Mouse (Mus musculus) heart, embryonic 12.5 days (tissue): ENCODE data around the gene Usp54. TPM values are rescaled to one million over a fixed set of nuclear protein-coding genes. Genes with fewer than 3 reads are reported as not detected.
A peak's percentile ranks its signal among the peaks of the same experiment; 100 is the strongest.

Experiments
- ATAC-seq: fragments of 200-750 bp; cut with Nextera tagmentation; 2 replicates; pipeline ENCODE4 v1.8.0; 2017; ENCODE audit warnings: moderate TSS enrichment, moderate library complexity; ENCODE audit not compliant: insufficient number of reproducible peaks, low FRiP score
- H3K27ac ChIP-seq: fragments of 300-500 bp; sonication (generic); 2 replicates; pipeline ENCODE4 v1.5.1; 2016; ENCODE audit warnings: mild to moderate bottlenecking, moderate library complexity; ENCODE audit not compliant: poor library complexity, severe bottlenecking
- H3K27me3 ChIP-seq: fragments of 300-500 bp; sonication (generic); replicated peaks from 2 replicates; pipeline ENCODE4 v1.6.1; 2016; ENCODE audit warnings: mild to moderate bottlenecking, moderate library complexity
- H3K36me3 ChIP-seq: fragments of 300-500 bp; sonication (generic); 2 replicates; pipeline ENCODE4 v1.6.1; 2016; ENCODE audit warnings: mild to moderate bottlenecking, moderate library complexity
- H3K4me1 ChIP-seq: fragments of 300-500 bp; sonication (generic); replicated peaks from 2 replicates; pipeline ENCODE4 v1.6.1; 2016; ENCODE audit warnings: mild to moderate bottlenecking
- H3K4me2 ChIP-seq: fragments of 300-500 bp; sonication (generic); 2 replicates; pipeline ENCODE4 v1.6.1; 2016; ENCODE audit warnings: mild to moderate bottlenecking, moderate library complexity
- H3K4me3 ChIP-seq: fragments of 300-500 bp; sonication (generic); 2 replicates; pipeline ENCODE4 v1.5.1; 2016; ENCODE audit warnings: mild to moderate bottlenecking
- H3K9ac ChIP-seq: fragments of 300-500 bp; sonication (generic); 2 replicates; pipeline ENCODE4 v1.6.1; 2016; ENCODE audit warnings: mild to moderate bottlenecking, moderate library complexity
- H3K9me3 ChIP-seq: fragments of 300-500 bp; sonication (generic); replicated peaks from 2 replicates; pipeline ENCODE4 v1.6.1; 2016; ENCODE audit warnings: mild to moderate bottlenecking, moderate library complexity
- WGBS: fragments of 180-500 bp; shearing (Covaris S2); methylation state at CpG from one replicate; pipeline ENCODE4 v1.1.7; 2016; 5-methylcytosine and 5-hydroxymethylcytosine counted together
- polyA plus RNA-seq: library from polyadenylated mRNA; unstranded; fragments of >200 nt; fragmentation: Nextera tagmentation; extraction: Ambion mirVana; gene quantifications from 2 replicates; pipeline ENCODE4 v1.2.1, GENCODE M21; 2016

Usp54 gene
- polyA plus RNA-seq, 1 experiment from 2014 or later: 7.4 TPM

GRCm38 (mm10) chr14:20667469-20667868 is 26.6 kb upstream of the Usp54 start:
- no peak for ATAC-seq
- H3K4me1 ChIP-seq: peaks cover 30% of the 10 kb centered on the region
- H3K9me3 ChIP-seq: no peaks in the 10 kb centered on the region; the same call in 1 of the 2 replicates
- H3K27me3 ChIP-seq: no peaks in the 10 kb centered on the region
- peak overlapping the region; percentile 74 for H3K9ac ChIP-seq
- peak overlapping the region; percentile 94 for H3K27ac ChIP-seq
- 57% methylated on average over 1 of the region's 1 CpGs for WGBS
- H3K4me3 ChIP-seq: peak overlapping the region; percentile 40
- H3K36me3 ChIP-seq: 0 out of 2 replicates have a peak, but pooled peaks cover 3% of the 10 kb centered on the region
- peak overlapping the region; percentile 63 for H3K4me2 ChIP-seq

- ATAC-seq: peak; percentile 63
- Histone ChIP-seq H3K36me3 (peaks cover 22% of the 10 kb centered on the region; the same call in 1 of the 2 replicates), H3K9ac (peak overlapping the region; percentile 92), H3K4me3 (peak overlapping the region; percentile 65), H3K27ac (peak overlapping the region; percentile 99), H3K4me1 (peaks cover 56% of the 10 kb centered on the region), H3K4me2 (peak overlapping the region; percentile 96), H3K9me3 (no peaks in the 10 kb centered on the region), H3K27me3 (no peaks in the 10 kb centered on the region)
- WGBS: 18% methylated on average over 3 of the region's 3 CpGs
Observed at GRCm38 (mm10) chr14:20664436-20664835, 23.6 kb upstream of the Usp54 start.

GRCm38 (mm10) chr14:20663601-20664000 is 22.7 kb upstream of the Usp54 start:
- WGBS: 36% methylated on average over 2 of the region's 2 CpGs
- no peak for ATAC-seq
- Histone ChIP-seq H3K4me2 (peak overlapping the region; percentile 96), H3K36me3 (peaks cover 22% of the 10 kb centered on the region; the same call in 1 of the 2 replicates), H3K27me3 (no peaks in the 10 kb centered on the region), H3K9me3 (no peaks in the 10 kb centered on the region), H3K9ac (peak overlapping the region; percentile 92), H3K27ac (peak overlapping the region; percentile 99), H3K4me3 (peak overlapping the region; percentile 65), H3K4me1 (peaks cover 50% of the 10 kb centered on the region)

GRCm38 (mm10) chr14:20662740-20663139 is 21.9 kb upstream of the Usp54 start:
- Histone ChIP-seq H3K9ac (peak overlapping the region; percentile 92), H3K27me3 (no peaks in the 10 kb centered on the region), H3K27ac (peak overlapping the region; percentile 99), H3K4me1 (peaks cover 50% of the 10 kb centered on the region), H3K4me3 (peak overlapping the region; percentile 65), H3K4me2 (peak overlapping the region; percentile 96), H3K9me3 (no peaks in the 10 kb centered on the region), H3K36me3 (peaks cover 22% of the 10 kb centered on the region; the same call in 1 of the 2 replicates)
- ATAC-seq: no peak
- 35% methylated on average over 3 of the region's 3 CpGs for WGBS

GRCm38 (mm10) chr14:20661661-20662331 is 20.9 kb upstream of the Usp54 start:
- peaks cover 22% of the 10 kb centered on the region; the same call in 1 of the 2 replicates for H3K36me3 ChIP-seq
- no peak for ATAC-seq
- H3K9ac ChIP-seq: peak overlapping the region; percentile 92
- WGBS: 7% methylated on average over 19 of the region's 19 CpGs
- H3K27ac ChIP-seq: peak overlapping the region; percentile 99
- H3K4me3 ChIP-seq: peak overlapping the region; percentile 65
- H3K27me3 ChIP-seq: no peaks in the 10 kb centered on the region
- H3K4me2 ChIP-seq: peak overlapping the region; percentile 96
- H3K9me3 ChIP-seq: no peaks in the 10 kb centered on the region
- peaks cover 49% of the 10 kb centered on the region for H3K4me1 ChIP-seq

GRCm38 (mm10) chr14:20660827-20661660 is 20.2 kb upstream of the Usp54 start:
- Histone ChIP-seq H3K27me3 (no peaks in the 10 kb centered on the region), H3K9ac (peak overlapping the region; percentile 92), H3K4me1 (peaks cover 49% of the 10 kb centered on the region), H3K4me2 (peak overlapping the region; percentile 96), H3K27ac (peak overlapping the region; percentile 99), H3K4me3 (peak overlapping the region; percentile 65), H3K9me3 (no peaks in the 10 kb centered on the region), H3K36me3 (peaks cover 22% of the 10 kb centered on the region; the same call in 1 of the 2 replicates)
- ATAC-seq: peak; percentile 75
- WGBS: 3% methylated on average over 52 of the region's 52 CpGs

GRCm38 (mm10) chr14:20659687-20660086 is 18.8 kb upstream of the Usp54 start:
- peak overlapping the region; percentile 57 for H3K9ac ChIP-seq
- peak overlapping the region; percentile 96 for H3K4me2 ChIP-seq
- peaks cover 22% of the 10 kb centered on the region; the same call in 1 of the 2 replicates for H3K36me3 ChIP-seq
- WGBS: 93% methylated on average over 7 of the region's 7 CpGs
- H3K4me1 ChIP-seq: peaks cover 49% of the 10 kb centered on the region
- ATAC-seq: no peak
- H3K9me3 ChIP-seq: no peaks in the 10 kb centered on the region
- H3K27ac ChIP-seq: peak overlapping the region; percentile 99
- H3K4me3 ChIP-seq: no peak overlapping the region; the same call in 1 of the 2 replicates
- no peaks in the 10 kb centered on the region for H3K27me3 ChIP-seq

- Histone ChIP-seq H3K27me3 (no peaks in the 10 kb centered on the region), H3K27ac (peak overlapping the region; percentile 99), H3K9ac (no peak overlapping the region), H3K4me2 (no peak overlapping the region), H3K4me3 (no peak overlapping the region), H3K36me3 (peaks cover 22% of the 10 kb centered on the region; the same call in 1 of the 2 replicates), H3K9me3 (no peaks in the 10 kb centered on the region), H3K4me1 (peaks cover 56% of the 10 kb centered on the region)
- WGBS: 69% methylated on average over 6 of the region's 6 CpGs
- no peak for ATAC-seq
Observed at GRCm38 (mm10) chr14:20658902-20659301, 18.0 kb upstream of the Usp54 start.

- ATAC-seq: no peak
- Histone ChIP-seq H3K9ac (no peak overlapping the region), H3K36me3 (peaks cover 22% of the 10 kb centered on the region; the same call in 1 of the 2 replicates), H3K4me1 (peaks cover 56% of the 10 kb centered on the region), H3K27me3 (no peaks in the 10 kb centered on the region), H3K27ac (no peak overlapping the region), H3K4me3 (no peak overlapping the region), H3K4me2 (no peak overlapping the region), H3K9me3 (no peaks in the 10 kb centered on the region)
Observed at GRCm38 (mm10) chr14:20658326-20658725, 17.5 kb upstream of the Usp54 start.

- WGBS: 23% methylated on average over 11 of the region's 11 CpGs
Observed at GRCm38 (mm10) chr14:20656361-20656760, 15.5 kb upstream of the Usp54 start, which contains the start of gene Myoz1. Gene Myoz1, minus strand, starts transcription at chr14:20656540.

GRCm38 (mm10) chr14:20655731-20656130 is 14.9 kb upstream of the Usp54 start:
- Histone ChIP-seq H3K4me2 (peak overlapping the region; percentile 57), H3K9ac (peak overlapping the region; percentile 59; the same call in 1 of the 2 replicates)
- ATAC-seq: no peak

More at GRCm38 (mm10) chr14:20656361-20656760, 15.5 kb upstream of the Usp54 start, which contains the start of gene Myoz1:
- H3K27ac ChIP-seq: peak within 1 kb of the TSS; percentile 62
- H3K4me2 ChIP-seq: peak within 1 kb of the TSS; percentile 57
- H3K4me1 ChIP-seq: peaks cover 52% of the 10 kb centered on the region
- no peaks in the 10 kb centered on the region for H3K9me3 ChIP-seq
- no peak for ATAC-seq
- H3K36me3 ChIP-seq: peaks cover 14% of the 10 kb centered on the region; the same call in 1 of the 2 replicates
- peak within 1 kb of the TSS; percentile 59 for H3K9ac ChIP-seq
- no peaks in the 10 kb centered on the region for H3K27me3 ChIP-seq
- H3K4me3 ChIP-seq: peak within 1 kb of the TSS; percentile 32

More at GRCm38 (mm10) chr14:20655731-20656130, 14.9 kb upstream of the Usp54 start:
- no peaks in the 10 kb centered on the region for H3K27me3 ChIP-seq
- peaks cover 10% of the 10 kb centered on the region; the same call in 1 of the 2 replicates for H3K36me3 ChIP-seq
- 52% methylated on average over 9 of the region's 9 CpGs for WGBS
- H3K9me3 ChIP-seq: no peaks in the 10 kb centered on the region
- peaks cover 50% of the 10 kb centered on the region for H3K4me1 ChIP-seq
- peak overlapping the region; percentile 62 for H3K27ac ChIP-seq
- H3K4me3 ChIP-seq: peak overlapping the region; percentile 32
